Mouse (Mus musculus): ENCODE measurements around the gene 2210407C18Rik. TPM values are rescaled to one million over a fixed set of nuclear protein-coding genes. Genes with fewer than 3 reads are reported as not detected.
A peak's percentile ranks its signal among the peaks of the same experiment; 100 is the strongest.

The 2210407C18Rik gene
- not detected in 2 replicates for total RNA-seq (2021)
- long read RNA-seq = 0 reads

DNA sequence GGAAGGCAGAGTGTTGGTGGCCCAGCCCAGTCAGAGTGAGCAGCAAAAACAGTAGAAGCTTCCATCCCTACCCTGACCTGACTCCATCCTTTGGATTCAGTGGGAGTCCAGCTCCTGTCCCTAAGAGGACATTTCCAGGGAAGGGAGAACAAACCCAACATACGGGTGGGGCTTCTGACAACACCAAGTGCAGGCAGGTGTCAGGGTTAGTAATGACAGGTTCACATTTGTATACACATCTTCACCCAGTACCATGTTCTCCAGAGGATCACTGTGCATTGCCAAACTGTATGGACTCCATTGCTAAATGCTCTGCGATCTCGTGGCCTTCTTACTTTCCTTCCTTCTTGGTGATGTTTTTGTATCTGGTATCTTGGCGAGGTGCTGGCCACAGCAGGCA lies at the start of gene 2210407C18Rik:
Gene 2210407C18Rik (minus strand): TSS at position 101 of the 400 bp plus-strand sequence.
- DNase-seq = no peak

DNA sequence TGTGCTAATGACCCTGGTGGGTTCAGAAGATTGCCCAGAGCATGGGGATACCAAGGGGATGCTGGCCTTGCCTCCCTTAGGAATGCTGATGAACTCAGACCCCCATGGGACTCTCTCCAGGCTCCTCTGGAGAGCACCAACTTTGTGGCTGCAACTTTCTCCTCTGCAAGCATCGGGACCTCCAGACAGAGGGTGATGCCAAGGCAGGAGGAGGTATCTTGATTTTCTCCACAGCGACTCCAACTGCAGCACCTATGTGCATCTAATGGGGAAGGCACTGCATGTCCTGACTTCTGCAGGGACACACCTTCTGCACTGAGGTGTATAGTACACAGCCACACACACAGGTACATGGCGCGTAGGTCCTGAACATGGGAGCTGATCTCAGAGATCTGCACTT lies 42.7 kb upstream of the 2210407C18Rik start, which contains the start of gene Olfr322:
Gene Olfr322 (plus strand): TSS at position 187 of the 400 bp plus-strand sequence.
- DNase-seq = no peak

DNA sequence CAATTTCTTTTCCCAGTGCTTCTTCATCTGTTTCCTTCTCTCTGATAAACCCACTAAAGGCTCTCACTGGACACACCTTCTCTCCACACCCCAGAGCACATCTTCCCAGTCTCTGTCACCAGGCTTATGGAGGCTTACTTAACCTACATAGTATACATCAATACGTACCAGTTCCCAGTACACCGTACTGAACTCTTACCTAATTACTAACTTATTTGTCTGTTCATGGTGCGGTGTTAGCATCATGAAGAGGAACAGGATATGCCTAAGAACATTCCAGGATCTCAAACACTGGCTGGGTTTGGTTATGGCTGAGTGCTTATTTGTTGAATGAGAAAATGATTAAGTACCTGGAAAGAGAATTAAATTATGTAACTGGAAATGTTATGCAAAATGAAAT lies 39.3 kb upstream of the 2210407C18Rik start:
- no peak for DNase-seq

DNA sequence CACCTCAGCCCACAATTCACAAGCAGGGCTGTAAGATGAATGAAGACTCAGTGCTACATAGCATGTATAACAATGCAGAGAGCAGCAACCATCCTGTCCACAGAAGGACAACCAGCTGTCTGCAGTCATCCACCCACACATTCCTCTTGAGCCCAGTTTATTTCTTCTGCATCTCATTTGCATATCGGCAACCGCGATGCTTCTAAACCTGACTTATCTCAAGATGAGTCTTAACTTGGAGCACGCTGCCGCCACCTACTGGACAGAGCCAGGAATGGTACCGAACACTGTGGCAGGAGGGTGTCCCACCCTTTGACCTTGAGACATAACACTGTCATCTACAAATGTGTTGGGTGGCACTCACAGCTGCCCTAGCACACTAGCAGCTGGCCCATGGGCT lies 27.5 kb upstream of the 2210407C18Rik start:
- peak; percentile 9 for DNase-seq

DNA sequence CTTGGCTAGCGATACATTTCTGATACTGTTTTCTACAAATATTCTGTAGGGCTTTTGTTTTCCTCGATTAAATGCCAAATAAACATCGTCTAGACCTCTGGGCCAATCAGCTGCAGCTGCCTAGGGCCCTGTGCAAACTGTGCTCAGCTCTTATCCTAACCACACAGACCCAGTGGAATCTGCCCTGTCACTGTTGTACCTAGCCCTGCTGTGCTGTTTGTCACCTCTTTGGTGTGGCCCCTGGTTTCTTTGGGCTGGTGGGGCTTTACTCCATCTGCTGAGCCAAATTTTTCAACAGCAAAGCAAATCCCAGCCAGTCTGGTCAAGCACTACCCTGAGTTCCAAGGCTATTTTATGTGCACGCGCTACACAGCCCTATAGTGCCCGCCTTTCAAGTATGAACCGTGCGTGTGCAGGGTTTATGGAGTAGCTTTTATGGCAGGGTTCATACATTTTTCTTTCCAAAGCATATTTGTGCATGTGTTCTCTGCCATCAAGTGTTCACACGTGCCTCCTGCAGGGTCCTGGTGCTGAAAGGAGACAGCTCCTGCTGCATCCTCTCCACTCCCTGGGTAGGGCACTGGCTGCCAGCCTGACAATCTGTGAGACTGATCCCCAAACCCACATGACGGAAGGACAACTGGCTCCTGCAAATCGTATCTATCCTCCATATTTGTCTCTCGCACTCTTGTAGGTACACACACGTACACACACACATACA lies 25.9 kb upstream of the 2210407C18Rik start:
- DNase-seq = no peak

DNA sequence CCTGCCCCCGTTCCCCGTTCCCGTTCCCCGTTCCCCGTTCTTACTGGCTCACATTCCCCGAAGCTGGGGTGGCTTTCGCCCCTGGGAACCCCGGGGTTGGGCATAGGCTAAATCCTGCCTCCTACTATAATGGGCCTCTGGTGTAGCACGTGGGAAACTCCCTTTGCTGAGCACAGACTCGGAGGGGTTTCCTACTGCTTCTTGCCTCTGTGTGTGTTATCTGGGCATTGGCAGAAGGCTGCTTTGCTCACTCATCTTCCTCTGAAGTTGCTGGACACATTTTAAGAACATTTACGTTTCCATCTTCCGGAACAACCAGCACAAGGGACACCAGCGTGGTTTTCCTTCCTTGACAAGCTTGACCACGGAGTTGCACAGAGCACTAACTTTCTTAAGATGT lies 25.2 kb upstream of the 2210407C18Rik start:
- DNase-seq = no peak

DNA sequence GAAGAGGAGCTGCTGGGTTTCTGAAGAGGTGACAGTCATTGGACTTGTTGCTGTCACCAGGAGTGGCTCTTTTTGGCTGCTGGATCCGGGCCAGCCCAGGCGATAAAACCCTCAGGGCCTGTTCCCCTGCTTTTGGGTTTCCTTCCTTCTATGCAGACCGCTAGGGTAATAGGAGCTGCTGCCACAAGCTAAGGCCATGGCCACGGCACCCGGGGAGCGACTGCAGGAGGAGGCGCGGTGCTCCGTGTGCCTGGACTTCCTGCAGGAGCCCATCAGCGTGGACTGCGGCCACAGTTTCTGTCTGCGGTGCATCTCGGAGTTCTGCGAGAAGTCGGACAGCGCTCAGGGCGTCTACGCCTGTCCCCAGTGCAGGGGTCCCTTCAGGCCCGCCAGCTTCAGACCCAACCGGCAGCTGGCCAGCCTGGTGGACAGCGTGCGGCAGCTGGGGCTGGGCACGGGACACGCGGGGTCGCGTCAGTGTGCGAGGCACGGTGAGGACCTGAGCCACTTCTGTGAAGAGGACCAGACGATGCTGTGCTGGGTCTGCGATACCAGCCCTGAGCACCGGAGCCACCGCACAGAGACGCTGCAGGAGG lies 24.5 kb upstream of the 2210407C18Rik start, which contains the start of gene Trim58:
Gene Trim58 (plus strand): TSS at position 194 of the 596 bp plus-strand sequence.
- peak; percentile 7 for DNase-seq

DNA sequence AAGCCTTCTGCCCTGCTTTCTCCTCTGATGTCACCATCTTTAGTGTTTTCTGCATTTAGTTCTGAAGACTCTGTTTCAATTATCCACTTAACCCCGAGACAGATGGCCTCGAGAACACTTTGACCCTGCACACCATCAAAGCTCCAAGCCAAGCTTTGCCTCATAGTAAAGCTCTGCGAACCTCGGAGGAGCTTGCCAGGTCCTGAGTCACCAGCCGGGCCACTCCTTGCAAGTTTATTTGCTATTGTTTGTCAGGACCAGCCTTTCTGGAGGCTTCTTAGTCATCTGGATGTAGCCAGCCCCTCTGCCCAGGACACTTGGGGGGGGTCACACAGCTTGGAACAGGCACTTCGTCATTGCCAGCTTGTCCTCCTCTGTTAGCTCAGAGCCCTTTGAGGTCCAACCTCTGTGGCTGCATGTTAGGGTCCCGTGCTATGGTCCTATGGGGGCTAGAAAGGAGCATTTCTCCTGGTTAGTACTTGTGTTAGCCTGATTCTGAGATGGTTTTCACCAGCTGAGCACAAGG lies 22.4 kb upstream of the 2210407C18Rik start:
- DNase-seq = peak; percentile 45

DNA sequence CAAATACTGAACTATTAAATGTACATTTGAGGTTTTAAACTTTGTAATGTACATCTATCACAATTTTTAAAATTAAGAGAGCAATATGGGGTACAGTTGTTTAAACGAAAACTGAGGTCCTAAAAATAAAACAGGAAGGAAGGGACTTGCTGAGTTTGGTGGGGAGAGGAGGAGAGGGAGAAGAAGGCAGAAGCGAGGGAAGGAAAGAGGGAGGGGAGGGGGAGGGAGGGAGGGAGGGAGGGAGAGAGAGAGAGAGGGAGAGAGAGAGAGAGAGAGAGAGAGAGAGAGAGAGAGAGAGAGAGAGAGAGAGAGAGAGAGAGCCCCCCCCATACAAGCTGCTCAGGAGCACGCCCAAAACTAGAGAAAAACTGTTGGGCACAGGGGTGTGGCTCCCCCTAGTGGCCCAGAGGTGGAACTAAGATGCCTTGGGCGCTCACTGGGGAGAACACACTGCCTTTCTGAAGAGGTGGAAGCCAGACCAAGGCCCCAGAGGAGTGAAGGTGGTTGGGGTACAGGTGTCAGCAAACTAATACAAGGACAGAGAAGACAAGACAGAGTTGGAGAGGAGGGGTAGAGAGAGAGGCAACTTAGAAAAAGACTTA lies 20.6 kb upstream of the 2210407C18Rik start:
- DNase-seq = peak; percentile 41

DNA sequence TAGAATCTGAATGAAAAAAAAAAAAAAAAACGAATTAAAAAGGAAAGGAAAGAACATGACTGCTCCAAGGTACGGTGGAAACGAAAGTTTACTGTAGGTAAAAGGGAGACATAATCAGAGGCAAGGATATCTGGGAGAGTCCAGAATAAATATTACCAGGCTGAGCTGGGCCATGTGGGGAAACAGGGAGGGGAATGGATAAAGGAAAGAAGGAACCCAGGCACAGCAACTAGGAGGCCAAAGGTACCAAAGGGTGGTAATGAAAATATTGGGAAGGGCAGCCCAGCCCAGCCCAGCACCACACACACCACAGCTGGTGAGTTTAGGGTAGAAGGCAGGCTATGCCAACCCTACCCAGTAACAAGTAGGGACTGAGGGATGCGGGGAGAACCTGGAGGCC lies 19.0 kb upstream of the 2210407C18Rik start:
- DNase-seq = no peak

DNA sequence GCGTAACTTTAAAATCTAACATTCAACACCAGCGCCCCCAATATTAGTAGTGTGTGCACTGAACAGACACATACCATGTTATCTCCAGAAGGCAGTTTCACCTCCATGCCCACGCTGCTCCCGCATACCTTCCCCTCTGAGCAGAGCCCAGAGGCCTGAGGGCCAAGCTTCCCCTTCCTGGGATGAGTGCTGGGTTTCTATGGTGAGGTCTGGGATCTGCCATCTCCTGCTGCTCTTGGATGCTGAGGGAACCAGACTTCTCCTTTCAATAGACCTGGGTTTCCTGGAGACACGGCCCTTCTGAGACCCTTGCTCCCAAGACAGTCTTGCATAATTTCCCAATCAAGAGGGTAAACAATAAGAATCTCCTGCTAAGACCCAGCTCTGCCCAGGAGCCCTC lies 14.5 kb upstream of the 2210407C18Rik start, which contains the start of gene Olfr323:
Gene Olfr323 (minus strand): TSS at position 101 of the 400 bp plus-strand sequence.
- DNase-seq = no peak

DNA sequence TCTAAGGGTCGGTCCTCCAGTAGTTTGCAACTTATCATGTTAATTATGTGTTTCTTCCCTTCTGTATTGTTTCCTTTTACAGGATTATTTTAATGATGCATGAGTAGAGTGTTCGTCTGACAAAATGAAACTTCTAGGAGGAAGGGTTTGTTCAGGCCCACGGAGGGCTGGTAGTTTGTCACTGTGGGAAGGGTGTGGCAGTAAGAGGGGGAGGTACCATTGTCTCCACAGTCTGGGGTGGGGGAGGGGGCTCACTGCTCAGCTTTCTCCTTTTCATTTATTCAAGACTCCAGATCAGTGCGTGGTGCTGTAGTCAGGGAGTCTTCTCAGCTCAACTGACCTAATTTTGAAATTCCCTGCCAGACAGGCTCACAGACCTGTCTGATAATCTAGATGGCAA lies 10.3 kb upstream of the 2210407C18Rik start:
- no peak for DNase-seq

DNA sequence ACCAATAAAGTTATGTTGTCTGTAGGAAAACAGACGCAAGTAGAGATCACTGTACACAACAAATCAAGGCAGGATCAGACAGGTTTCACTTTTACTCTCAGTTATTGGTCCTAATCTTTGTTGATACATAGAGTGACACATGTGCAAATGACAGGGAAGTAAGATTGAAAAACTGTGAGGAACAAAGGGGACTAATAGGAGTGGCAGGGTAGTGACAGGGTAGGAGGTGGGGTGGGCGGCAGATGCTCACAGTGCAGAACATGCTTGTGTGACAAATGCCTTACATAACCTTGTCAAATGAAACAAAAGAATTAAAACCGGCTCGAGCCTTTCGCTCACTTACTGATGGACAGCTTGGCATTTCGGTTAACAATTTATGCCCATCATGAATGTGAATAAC lies 2.9 kb upstream of the 2210407C18Rik start:
- no peak for DNase-seq

DNA sequence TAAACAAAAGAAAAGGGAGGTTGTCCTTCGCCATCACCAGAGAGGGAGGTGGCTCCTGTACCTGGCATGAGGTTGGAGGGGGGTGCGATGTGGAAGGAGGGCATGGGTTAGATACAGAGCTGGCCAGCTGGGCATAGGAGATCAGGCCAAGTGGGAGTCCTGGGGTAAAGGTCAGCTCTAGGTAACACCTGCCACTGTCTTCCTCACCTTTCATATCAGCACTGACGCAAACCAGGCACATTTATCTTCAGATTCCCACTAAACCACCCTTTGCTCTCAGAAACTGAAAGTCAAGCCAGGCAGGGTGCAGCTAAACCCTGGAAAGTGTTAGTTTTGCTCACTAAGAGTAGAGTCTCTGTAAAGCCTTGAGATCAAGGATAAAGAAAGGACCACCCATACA lies 2.5 kb upstream of the 2210407C18Rik start:
- no peak for DNase-seq

DNA sequence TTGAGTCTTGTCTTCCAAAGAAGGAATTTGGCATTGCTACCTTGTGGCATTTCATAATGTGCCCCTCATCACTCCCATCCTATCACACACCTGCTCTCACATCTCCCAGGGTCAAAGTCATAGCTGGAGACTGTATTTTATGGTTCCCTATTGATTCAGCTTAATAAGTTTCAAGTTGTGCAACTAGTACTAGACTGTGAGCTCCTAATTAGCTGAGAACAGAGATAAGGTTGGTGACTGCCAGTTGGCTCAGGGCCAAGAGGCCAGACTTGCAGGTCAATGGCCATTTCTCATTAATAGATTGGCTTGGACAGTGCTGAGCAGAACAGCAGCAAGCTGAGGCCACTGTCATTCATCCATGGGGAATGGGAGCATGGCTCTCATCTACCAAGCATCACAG lies 1.3 kb downstream of the 2210407C18Rik start:
- no peak for DNase-seq

DNA sequence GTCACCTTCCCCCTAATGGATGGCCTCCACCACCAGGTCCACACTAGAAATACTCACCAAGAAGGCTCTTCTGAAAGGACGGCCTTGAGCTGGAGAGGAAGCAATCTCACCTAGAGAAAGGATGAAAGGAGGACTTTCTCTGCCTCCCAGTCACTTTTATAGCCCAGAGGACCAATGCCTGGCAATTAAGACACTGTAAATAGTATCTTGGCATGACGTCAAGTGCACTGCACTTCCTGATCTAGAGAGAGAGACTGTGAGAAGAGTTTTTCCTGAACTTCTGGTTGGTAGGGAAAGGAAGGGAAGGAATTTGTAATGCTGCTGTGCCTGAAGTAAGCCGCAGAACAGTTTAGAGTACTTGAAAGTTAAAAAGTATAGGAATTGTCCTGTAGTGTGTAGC lies 2.5 kb downstream of the 2210407C18Rik start:
- no peak for DNase-seq

DNA sequence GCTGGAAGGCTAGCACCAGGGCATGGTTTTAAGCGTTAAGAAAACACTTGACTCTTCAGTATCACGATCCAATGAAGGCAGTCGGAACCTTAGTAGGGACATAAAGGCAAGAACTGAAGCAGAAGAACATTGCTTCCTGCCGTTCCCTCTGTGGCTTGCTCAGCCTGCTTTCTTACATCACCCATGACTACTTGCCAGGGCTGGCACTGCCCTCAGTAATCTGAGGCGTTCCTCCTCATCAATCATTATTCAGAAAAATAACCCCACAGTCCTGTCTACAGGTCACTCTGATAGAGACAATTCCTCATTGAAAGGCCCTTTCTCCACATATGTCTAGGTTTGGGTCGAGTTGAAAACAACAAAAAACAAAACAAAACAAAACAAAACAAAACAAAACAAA lies 8.8 kb downstream of the 2210407C18Rik start:
- DNase-seq = no peak

DNA sequence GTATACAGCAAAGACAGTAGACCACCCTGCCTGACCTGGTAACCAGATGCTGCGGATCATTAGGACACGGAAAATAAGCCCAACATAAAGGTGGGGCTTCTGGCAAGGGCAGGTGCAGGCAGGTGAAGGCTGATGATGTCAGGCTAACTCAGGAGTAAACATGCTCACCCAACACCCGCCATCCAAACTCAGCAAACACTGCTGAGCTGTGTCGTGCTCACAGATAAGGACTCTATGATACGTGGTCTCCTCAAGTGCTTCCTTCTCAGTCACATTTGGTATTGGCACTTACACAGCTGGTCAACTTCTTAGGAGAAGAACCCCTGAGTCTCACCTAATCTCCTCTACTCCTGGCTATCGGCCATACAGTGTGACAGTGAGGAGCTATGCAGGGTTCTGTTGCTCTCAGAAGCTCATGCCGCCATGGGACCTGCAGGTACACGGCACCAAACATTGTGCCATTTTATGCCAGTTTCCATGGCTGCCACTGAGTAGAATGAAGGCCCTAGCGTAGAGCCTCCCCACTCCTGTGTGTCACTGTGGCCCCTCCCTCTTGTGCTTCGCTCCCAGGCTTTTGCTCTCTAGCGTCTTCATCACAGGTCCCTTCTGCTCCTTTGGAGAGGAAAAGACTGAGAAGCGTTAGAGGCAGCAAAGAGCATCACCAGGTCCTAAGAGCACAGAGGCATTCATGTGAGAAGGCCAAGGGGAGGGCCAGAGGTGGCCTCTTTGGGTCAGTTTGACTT lies 9.5 kb downstream of the 2210407C18Rik start:
- no peak for DNase-seq

DNA sequence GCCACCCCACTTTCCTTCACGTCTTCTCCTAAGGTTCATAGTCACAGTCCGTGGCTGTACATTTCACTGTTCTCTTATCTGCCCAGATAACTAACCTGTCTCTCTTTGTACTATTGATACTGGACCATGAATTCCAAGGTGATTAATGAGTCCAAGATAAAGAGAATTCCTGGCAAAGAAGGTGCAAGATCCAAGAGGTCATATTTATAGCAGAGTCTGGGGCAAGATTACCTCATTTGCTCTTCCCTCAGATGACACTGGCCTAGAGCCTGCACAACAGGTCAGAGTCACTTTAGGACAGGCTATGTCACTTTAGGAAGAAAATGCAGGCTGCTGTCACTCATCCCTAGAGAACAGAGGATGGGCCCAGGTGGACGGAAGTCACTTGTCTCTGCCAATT lies 10.6 kb downstream of the 2210407C18Rik start:
- no peak for DNase-seq

DNA sequence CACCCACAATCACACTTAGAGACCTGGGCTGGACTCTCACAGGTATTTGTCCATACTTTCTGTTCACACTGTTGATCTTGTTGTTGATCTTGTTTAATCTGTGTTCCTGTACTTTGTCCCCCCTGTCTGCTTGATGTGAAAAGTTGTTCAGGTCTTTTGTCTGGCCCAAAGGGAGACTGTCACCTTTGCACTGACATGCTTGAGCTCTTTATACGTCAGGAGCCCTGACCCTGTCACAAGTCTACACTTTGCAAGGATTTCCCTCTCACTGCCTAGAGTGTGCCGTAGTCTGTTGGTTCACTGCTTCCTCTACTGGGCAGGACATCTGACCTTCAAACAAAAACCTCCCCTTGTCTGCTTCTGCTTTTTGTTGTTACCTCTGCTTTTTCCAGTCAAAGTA lies 11.2 kb downstream of the 2210407C18Rik start:
- no peak for DNase-seq

DNA sequence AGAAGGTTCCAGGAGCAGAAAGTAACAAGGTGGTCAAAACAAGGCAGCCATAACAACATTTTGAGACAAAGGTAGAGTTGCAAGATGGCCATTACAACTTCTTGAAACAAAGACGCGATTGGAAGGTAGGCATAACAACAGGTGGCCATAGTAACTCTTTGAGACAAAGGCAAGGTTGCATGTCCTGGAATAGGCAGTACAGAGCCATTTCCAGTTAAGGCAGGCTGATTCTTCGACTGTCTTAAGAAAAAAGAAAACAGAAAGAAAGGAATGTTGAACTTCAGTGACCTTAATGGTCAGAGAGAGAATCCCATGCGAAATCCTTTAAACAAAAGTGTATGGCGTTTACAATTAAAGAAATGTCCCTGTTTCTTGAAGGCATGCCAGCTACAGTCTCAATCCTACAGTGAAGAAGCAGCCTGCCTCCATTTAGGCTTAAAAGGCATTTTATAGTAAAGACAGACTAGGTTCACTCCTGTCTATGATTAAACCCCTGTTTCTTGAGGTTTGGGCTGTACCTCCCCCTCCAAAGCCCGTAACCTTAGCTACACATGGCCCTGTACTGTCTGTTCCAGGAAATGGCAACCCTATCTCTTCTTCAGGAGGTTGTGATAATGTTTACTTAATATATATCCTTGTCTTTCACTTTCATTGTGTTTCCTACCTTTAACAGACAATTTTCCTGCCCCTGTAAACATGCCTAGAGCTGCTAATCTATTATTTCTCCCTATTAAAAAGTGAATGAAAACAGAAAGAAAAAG lies 12.9 kb downstream of the 2210407C18Rik start:
- no peak for DNase-seq

DNA sequence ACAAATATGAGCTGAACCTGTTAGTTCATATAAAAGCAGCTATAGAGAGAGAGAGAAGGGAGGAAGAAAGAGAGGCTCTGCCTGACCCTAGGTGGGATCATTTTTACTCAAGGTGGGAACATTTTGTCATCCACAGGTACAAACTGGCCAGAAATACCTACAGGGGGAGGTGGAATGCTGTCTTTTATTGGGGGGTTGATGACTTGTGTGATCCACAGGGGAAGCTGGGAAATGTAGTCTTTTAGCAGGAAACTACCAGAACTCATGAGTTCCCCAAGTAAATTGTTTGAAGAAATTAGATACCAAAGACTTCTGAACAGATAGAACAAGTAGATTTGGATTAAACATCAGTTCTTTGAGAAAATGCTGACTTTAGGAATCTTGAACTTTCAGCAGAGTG lies 13.8 kb downstream of the 2210407C18Rik start:
- DNase-seq = no peak

All from adrenal gland, postnatal 25 days (tissue).